Mouse (Mus musculus): ENCODE measurements around the gene Mob1b. TPM values are rescaled to one million over a fixed set of nuclear protein-coding genes. Genes with fewer than 3 reads are reported as not detected.
"Not testable (repeated sequence)": the region's sequence is repeated elsewhere in the genome, so short reads cannot be mapped to it uniquely, and the experiment has no call there.

Gene Mob1b
- total RNA-seq, 4 experiments from 2014 or later, result 33.4 to 37.1 (median 36.0) TPM

DNA sequence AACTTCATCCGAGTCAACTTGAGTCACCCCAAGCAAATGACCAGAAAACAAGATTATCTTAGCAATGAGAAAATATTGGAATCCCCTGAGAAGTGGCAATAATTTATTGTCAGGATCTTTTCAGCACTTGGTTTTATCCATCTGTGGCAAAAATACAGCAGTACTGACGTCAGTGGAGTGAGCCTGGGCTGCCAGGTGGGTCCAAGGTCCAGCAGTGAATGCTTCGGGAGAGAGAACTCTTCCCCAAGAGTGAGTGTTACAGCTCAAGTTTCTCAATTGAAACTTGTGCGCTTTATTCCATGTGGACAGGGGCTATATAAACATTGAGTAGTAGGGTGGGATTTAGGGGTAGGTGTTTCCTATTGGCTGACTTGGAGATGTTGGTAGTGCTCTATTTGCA, 18.6 kb upstream of the Mob1b start:
- DNase-seq, result no peak

DNA sequence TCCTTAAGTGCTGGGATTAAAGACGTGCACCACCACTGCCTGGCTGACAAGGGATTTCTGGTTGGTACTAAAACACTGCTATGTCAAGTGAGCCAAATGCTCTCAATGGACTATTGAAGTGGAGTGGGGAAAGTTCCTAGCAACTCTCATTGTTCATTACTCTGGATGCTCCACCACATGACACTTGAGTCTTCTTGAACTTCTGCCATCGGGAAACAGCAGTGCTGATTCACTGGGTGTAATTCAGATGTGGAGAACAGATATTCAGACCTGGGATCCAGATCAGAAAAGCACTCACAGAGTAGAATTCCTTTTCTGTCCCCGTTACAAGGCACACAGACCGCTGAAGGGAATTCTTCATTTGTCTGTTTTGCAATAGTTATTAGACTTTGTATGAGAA, 17.1 kb upstream of the Mob1b start:
- no peak for DNase-seq

DNA sequence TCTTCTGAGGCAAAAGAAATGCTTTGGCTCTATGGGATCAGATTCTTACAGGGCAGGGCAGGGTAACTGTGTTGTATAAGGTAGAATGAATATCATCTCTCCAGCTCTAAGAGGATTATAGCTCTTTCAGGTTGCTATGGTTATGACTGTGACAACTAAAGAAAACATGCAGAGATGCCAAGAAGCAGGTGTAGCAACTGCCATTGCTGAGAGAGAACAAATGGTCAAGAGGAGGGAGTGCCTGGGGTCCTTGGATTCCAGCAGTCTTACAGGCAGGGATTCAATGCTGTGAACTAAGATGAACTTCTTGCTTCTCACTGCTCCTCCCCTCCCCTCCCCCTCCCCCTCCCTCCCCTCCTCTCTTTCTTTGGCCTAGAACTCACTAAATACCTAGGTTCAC, 9.5 kb upstream of the Mob1b start:
- DNase-seq, result no peak

DNA sequence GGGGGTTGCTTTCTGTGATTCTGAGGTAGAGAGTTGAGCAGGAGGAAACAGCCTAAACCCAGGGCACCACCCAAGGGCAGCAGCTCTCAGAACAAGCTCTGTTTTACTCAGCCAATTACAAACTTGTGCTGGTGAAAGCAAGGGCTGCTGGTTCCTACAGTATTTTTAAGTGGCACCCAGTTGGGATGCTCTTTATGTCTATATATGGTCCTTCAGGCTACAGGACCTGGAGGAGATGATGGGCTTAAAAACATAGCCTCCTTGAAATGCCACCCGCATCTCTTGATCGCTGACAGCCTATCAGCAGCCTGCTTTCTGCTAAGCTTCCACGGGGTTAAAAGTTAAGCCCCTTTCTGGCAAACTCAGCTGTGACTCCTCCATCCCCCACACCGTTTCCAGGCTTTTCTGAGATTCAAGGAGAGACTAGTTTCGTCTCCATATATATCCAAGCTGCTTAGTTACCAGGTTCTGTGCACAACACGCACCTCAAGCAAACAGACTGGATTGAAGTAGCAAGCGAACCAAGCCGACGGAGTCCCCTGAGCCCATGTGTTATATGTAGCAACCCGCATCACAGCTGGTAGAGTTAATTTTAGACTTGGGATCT, 8.9 kb upstream of the Mob1b start:
- no peak for DNase-seq

DNA sequence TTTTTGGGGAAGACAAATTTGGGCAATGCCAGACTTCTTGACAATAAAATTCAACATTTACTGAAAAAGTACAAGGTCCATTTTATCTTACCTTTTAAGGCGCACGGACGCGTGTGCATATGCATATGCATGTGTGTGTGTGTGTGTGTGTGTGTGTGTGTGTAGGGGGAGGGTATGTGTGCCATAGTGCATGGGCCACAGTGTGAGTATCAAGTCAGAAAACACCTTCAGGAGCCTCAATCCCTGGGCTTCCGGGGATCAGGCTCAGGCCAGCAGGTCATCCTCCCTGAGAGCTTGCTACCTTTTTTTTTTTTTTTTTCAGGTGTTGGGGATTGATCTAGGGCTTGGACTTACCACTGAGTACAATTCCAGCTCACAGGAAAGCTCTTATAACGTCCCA, 8.3 kb upstream of the Mob1b start:
- DNase-seq, result no peak

DNA sequence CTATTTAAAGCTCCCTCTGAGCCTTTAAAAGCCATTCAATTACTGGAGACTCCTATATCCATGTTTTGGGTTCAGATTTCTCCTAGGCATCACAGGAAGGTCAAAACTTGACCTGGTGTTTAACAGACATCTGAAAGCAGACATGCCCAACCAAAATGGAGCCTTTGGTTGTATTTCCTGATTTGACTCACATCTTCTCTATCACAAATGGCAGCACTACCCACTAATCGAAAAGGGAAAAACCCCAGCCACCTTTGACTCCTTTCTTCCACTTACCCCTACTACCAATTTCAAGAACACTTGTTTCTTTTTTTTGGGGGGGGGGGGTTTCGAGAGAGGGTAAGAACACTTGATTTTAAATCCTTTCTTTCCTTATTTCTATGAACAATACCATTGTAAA, 3.7 kb upstream of the Mob1b start:
- no peak for DNase-seq

DNA sequence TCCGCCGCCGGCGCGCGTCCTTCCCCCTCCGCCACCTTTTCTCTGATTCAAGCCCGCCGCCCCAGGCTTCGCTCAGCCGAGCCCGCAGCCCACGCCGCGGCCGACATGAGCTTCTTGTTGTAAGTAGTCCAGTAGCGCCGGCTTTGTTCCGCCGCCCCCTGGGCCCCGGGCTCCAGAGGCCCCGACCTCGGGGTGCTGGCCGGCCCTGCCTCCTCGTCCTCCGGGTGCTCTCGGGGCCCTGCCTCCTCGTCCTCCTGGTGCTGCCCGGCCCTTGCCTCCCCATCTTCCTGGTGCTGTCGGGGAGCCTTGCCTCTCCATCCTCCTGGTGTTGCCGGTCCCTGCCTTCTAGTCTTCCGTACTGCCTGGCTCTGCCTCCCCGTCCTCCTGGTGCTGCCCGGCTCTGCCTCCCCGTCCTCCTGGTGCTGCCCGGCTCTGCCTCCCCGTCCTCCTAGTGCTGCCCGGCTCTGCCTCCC, 384 bp downstream of the Mob1b start:
- no peak for DNase-seq

DNA sequence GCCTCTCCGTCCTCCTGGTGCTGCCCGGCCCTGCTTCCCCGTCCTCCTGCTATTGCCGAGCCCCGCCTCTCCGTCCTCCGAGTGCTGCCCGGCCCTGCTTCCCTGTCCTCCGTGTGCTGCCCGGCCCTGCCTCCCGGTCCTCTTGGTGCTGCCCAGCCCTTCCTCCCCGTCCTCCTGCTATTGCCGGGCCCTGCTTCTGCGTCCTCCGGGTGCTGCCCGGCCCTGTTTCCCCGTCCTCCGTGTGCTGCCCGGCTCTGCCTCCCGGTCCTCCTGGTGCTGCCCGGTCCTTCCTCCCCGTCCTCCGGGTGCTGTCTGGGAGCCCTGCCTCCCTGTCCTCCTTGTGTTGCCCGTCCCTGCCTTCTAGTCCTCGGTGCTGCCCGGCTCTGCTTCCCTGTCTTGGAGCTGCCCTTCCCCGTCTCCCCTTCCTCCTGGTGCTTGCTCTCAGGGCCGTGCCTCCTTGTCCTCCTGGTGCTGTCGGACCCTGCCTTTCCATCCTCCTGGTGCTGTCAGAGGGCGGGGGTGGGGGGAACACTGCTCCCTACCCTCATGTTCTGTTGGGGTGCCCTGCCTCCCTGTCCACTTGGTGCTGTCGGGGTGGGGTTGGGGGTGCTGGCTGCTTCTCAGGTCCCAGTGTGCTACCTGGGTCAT, 1.0 kb downstream of the Mob1b start:
- DNase-seq, result peak; percentile 26

DNA sequence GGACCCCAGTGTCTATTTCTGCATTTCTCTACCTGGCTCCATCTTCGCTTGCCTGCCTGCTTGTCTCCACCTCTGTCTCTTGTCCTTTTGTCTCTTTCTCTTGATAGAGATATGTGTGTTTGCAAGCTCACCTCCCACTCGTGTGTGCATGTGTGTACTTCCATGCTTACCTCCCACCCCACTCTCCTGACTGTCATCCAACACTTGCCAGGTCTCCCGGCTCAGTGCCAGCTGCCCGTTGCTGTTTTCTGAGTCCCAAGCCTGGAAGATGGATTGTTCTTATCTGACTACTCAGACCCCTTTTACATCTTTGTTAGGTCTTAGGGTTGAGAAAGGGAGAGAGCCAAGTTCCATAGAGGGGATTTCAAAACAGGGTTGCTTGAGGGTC, 1.6 kb downstream of the Mob1b start:
- no peak for DNase-seq

DNA sequence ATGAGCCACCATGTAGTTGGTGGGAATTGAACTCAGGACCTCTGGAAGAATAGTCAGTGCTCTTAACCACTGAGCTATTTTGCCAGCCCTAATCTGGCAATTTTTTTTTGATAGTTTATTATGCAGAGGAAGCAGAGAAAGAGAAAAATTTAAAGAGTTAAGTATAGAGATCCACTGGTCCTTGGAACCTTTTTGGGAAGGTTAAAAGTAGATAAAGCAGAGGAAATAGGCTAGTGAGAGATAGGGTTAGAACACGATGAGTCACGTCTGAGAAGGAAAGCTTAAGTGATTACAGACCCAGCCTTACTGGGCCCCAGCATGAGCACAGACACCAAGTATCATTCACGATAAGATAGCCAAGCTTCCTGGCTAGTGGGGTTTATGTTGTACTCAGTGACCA, 3.4 kb downstream of the Mob1b start:
- no peak for DNase-seq

DNA sequence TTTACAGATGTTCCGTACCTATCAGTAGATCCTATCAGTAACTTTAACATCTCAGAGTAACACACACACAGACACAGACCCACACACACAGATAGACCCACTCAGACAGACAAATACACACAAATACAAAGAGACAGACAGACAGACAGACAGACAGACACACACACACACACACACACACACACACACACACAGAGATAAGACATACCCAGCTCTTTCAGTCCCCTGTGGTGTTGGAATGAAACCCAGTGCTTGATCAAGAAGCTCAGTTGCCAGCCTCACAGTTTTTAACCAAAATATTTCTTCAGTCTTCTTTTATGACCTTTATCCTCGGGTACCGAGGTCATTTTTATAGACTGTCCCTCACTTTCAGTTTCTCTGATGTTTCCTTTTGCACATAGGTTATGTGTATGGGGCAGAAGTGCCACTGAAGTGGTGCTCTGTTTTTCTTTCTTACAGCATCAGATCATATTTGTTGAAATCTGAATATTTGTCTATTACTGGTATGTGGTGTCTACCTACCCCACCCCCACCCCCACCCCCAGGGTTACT, 7.0 kb downstream of the Mob1b start:
- DNase-seq, result no peak

DNA sequence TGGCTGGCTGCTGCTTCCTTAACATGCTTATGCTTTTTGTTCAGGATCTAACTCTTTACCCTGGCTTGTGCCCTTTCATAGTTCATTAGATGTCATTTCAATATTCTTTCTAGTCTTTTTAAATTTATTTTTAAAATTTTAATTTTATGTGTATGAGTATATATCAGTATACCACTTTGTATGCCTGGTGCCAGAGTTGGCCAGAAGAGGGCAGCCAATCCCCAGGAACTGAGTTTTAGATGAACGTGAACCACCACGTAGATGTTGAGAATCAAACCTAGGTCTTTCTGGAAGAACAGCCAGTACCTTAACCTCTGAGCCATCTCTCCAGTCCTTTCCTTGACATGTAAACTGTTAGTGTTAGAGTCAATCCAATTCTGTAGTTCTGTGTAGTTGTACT, 14.1 kb downstream of the Mob1b start:
- no peak for DNase-seq

DNA sequence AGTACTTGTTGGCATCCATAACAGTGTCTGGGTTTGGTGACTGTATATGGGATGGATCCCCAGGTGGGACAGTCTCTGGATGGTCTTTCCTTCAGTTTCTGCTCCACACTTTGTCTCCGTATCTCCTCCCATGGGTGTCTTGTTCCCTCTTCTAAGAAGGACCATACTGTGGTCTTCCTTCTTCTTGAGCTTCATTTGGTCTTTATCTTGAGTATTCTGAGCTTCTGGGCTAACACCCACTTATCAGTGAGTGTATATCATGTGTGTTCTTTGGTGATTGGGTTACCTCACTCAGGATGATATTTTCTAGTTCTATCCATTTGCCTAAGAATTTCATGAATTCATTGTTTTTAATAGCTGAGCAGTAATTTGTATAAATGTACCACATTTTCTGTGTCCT, 20.4 kb downstream of the Mob1b start:
- DNase-seq, result not testable (repeated sequence)

DNA sequence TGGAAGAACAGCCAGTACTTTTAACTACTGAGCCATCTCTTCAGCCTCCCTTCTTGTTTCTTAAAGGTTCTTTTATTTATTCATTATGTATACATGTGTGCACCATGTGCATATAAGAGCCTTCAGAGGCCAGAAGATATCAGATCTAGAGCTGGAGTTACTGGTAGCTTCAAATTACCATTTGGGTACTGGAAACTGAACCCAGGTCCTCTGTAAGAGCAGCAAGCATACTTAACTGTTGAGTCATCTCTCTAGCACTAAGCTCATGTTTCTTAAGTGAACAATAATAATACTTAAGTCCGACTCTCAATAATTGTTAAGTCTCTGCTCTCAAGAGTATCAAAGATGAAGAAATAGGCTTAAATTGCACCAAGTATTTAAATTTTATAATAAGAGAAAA, 27.1 kb downstream of the Mob1b start:
- DNase-seq, result no peak

DNA sequence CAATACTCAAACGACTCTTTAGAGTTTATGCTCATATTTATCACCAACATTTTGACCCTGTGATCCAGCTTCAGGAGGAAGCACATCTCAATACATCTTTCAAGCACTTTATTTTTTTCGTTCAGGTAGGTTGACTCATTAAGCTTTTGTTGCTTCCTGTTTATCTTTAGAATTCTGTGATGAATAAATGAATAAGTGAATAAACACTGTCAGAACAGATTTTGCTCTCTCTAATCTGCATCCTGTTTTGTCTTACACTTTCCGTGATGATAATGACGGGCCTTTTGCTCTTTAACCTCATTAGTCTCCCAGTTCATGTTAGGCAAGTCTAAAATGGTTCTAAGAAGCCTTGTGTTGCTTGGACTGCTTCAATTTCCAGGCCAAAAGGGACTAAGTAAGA, 32.5 kb downstream of the Mob1b start:
- DNase-seq, result no peak

DNA sequence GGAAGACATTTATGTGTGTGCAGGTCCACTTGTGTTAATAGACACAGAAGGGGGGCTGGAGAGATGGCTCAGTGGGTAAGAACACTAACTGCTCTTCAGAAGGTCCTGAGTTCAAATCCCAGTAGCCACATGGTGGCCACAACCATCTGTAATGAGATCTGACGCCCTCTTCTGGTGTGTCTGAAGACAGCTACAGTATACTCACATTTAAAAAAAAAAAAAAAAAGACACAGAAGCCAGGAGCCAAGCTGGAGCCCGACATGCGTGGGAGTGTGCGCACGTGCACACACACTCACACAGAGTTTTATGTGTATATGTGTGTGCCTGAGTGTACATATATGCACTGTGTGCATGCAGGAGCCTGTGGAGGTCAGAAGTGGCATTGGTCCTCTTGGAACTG, 42.0 kb downstream of the Mob1b start:
- DNase-seq, result no peak

DNA sequence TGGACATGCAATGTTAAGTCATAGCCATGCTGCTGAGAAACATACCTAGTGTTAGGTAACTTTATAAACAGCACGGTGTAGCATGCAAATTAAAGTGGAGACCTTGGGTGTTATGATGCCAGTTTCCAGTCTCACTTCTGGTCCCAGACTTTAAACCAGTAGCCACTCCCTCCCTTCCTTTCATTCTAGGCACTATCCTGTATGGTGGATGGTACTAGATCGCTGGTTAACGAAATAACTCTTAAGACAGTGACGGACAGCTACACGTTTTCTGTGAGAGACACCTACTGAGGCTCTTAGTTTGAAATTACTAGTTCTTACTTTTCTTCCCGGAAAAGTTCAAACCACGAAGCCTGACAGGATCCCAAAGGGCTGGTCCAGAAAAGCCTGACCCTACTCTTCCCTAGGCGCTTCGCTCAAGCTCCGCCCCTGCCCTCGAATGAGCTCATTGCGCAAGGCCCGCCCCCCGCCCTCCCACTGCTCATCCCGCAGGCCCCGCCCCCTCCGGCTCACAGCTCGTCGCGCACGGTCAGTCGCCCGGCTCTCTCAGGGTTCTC, 43.9 kb downstream of the Mob1b start:
- no peak for DNase-seq

DNA sequence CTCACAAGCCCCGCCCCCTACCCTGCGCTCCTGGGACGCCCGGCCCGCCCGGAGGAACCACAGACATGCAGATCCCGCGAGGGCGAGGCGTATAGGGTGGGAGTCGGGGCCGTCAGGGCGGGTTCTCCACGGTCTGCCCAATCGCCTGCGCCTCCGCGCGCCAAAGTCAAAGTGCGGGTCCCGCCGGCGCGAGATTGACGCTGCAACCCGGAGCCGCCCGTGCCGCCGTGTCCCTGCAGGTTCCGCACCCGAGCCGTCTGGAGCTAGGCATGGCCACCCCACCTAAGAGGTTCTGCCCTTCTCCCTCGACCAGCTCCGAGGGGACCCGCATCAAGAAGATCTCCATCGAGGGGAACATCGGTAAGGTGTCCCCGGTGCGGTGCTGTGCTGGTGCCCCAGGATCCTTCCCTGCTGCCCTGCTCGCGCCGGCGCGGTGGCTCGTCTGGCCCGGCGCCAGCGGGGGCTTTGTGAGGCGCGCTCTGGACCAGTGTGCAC, 44.4 kb downstream of the Mob1b start, which contains the start of gene Dck:
Gene Dck, plus strand, starts transcription at position 10 of the 495 bp plus-strand sequence.
- DNase-seq, result peak; percentile 99

DNA sequence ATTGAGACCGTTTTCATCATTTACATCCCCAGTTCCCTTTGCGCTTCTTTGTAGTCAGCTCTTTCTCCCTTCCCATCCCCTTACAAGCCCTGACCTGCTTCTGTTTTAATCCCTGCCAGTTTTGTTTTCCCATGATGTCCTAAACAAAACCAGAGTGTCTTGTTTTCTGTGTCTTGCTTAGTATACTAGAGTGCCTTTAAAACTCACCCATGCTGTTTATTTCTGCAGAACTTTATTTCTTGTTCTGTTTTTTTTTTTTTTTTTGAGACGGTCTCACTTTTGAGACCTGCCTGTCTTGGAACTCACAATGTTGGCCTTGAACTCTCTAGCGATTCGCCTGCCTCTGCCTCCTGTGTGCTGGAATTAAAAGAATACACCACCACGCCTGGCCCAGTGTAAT, 44.9 kb downstream of the Mob1b start:
- no peak for DNase-seq

DNA sequence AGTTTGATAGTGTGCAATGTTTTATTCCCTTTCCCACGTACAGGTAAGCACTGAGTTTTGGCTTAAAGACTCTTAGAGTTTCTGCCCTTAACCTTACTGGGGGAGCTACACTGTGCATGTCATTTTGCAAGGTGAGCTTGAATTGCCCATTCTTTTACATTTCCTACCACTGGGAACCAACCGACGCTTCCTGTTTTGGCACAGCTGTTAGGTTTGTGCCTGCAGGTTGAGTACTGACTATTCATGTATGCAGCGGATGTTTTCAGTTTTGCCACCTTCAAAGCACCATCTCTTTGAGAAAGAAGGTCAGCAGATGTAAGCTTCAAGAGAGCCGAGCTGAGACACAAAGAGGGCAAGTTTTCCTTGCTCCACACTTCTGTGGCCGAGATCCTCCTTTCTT, 45.5 kb downstream of the Mob1b start:
- no peak for DNase-seq

DNA sequence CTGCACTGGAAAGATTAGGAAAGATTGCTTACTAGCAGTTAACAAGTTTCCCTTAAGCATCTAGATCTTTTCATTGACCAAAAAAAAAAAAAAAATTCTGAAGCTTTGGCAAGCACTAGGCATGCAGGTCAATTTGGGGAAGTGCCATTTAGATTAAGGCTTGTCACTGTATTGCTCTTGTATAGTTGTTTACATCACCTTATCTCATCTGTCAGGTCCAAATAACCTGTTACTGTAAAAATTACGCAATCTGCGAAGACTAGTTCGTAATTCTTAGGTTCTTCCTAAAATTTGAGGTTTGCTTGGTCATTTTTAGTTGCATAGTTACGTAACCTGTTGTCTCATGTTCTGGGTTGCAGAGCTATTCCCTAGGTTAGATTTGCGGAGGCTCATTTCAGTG, 46.2 kb downstream of the Mob1b start:
- DNase-seq, result no peak

DNA sequence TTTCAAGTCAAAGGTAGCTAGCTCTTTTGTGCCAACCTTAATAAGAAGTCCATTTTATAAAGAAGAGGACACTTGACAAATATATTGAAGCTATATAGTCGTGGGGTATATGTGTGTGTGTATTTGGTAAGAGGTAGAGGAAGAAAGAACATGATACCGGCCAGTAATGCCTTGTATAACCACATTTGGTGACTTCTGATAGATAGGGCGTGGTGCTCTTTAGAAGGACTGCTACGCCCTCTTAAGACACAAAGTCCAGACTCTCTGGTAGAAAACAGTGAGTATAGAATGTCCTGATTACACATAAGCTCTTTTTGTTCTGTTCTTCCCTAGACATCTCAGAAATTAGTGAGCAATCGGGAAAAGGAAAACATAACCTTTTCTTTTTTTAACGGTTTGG, 47.5 kb downstream of the Mob1b start:
- DNase-seq, result no peak

DNA sequence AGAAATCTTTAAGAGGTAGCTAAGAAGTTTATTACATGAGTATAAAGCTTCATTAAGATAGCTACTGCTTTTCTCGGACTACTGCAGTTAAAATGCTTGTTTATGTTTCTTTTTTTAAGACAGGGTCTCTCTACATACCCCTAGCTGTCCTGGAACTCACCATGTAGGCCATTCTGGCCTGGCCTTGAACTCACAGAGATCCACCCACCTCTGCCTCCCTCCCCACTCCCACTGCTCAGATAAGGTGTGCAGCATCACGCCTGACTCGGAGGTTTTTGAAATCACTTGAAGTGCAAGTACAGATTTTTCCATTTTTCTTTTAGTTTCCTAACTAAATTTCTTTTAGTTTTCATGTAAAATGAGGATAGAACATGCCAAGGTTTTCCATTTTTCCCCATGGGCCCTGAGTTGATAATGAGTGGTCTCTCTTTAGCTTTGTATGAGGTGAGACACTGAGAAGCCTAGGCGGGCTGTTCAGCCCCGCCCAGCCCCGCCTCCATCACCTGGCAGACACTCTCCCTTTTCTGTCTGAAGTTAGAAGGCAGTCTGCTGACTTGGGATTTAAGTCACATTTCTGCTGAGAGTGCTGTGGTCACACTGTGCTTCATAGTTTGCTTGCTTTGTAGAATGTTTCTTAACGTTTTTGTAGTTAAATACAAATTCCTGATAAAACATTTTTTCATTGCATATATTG, 61.6 kb downstream of the Mob1b start:
- no peak for DNase-seq

Measured in adrenal gland, adult 8-10 months (tissue).